Mouse (Mus musculus) limb, embryonic 14.5 days (tissue): ENCODE measurements around the gene Macrod2. TPM values are rescaled to one million over a fixed set of nuclear protein-coding genes. Genes with fewer than 3 reads are reported as not detected.

Experiments
- ATAC-seq: fragments of 200-750 bp; cut with Nextera tagmentation; 2 replicates; pipeline ENCODE4 v1.8.0; 2017; ENCODE audit warnings: low read depth, moderate number of reproducible peaks, moderate TSS enrichment; ENCODE audit not compliant: low FRiP score
- DNase-seq: peaks from one replicate; pipeline ENCODE4 v3.0.0-alpha.2; 2015; ENCODE audit warnings: low spot score
- H3K27ac ChIP-seq: fragments of 300-500 bp; sonication (generic); replicated peaks from 2 replicates; pipeline ENCODE4 v1.5.1; 2014; ENCODE audit warnings: low read depth, mild to moderate bottlenecking, low read length, moderate library complexity, mixed read lengths
- H3K27me3 ChIP-seq: fragments of 300-500 bp; sonication (generic); 2 replicates; pipeline ENCODE4 v1.6.1; 2014; ENCODE audit warnings: low read length, mixed read lengths; ENCODE audit not compliant: control insufficient read depth, insufficient read depth
- H3K36me3 ChIP-seq: fragments of 300-500 bp; sonication (generic); 2 replicates; pipeline ENCODE4 v1.6.1; 2014; ENCODE audit warnings: mild to moderate bottlenecking, low read length, moderate library complexity, mixed read lengths; ENCODE audit not compliant: control insufficient read depth, insufficient read depth
- H3K4me1 ChIP-seq: fragments of 300-500 bp; sonication (generic); 2 replicates; pipeline ENCODE4 v1.6.1; 2014; ENCODE audit warnings: antibody characterized with exemption, low read length, mixed read lengths; ENCODE audit not compliant: control insufficient read depth, insufficient read depth
- H3K4me2 ChIP-seq: fragments of 300-500 bp; sonication (generic); replicated peaks from 2 replicates; pipeline ENCODE4 v1.6.1; 2014; ENCODE audit warnings: low read depth, mild to moderate bottlenecking, low read length, moderate library complexity; ENCODE audit not compliant: severe bottlenecking
- H3K4me3 ChIP-seq: fragments of 300-500 bp; sonication (generic); replicated peaks from 2 replicates; pipeline ENCODE4 v1.5.1; 2014; ENCODE audit warnings: low read length
- H3K9ac ChIP-seq: fragments of 300-500 bp; sonication (generic); 2 replicates; pipeline ENCODE4 v1.6.1; 2014; ENCODE audit warnings: mild to moderate bottlenecking, low read depth, low read length, moderate library complexity; ENCODE audit not compliant: severe bottlenecking
- H3K9me3 ChIP-seq: fragments of 300-500 bp; sonication (generic); 2 replicates; pipeline ENCODE4 v1.6.1; 2016; ENCODE audit warnings: low read length; ENCODE audit not compliant: control insufficient read depth
- POLR2A ChIP-seq: fragments of 200-500 bp; IDR thresholded peaks from 2 replicates; pipeline ENCODE4 v1.8.0; 2012; ENCODE audit warnings: inconsistent platforms, mild to moderate bottlenecking, moderate library complexity, borderline replicate concordance; ENCODE audit not compliant: insufficient read depth, insufficient read length; ENCODE audit errors: extremely low read depth
- WGBS: fragments of 180-500 bp; shearing (Covaris S2); extraction: QIAGEN DNeasy Blood & Tissue Kit; methylation state at CpG from one replicate; pipeline ENCODE4 v1.1.7; 2014; 5-methylcytosine and 5-hydroxymethylcytosine counted together
- polyA plus RNA-seq, 2 experiments: library from polyadenylated mRNA; depleted of rRNA in 1 of 2; stranded (reverse) in 1 of 2; unstranded in 1 of 2; fragments of >200 nt; fragmentation: Nextera tagmentation in 1 of 2; extraction: Ambion mirVana in 1 of 2; gene quantifications; 2 replicates each; pipeline versions ENCODE4 v1.2.1 to v1.2.3; 2012 to 2014

Macrod2 gene
- polyA plus RNA-seq, 2 experiments: 8.5 to 24.5 TPM

DNA sequence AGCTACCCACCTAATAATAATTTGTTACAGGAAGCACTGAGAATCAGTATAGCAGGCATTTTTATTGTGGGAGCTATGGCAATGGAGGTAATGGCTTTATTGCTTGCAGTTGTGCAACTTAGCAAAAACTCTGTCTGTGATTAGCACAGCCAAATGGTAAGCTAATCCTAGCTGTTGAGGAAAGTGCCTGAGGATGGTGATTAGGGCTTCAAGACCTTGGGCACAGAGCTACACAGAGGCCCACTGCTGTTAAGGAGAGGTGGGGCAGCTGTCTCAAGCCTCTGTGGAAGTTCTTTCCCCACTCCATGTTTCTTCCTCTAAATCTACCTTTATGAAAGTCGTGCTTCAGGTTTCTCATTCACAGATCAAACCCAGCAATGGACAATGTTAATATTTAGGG lies 466.2 kb downstream of the Macrod2 start:
- H3K27ac ChIP-seq: no peak overlapping the region
- no peaks in the 10 kb centered on the region for H3K4me1 ChIP-seq
- TF ChIP-seq POLR2A: no peak
- H3K9me3 ChIP-seq: no peaks in the 10 kb centered on the region
- 36% methylated on average over 1 of the region's 1 CpGs for WGBS
- ATAC-seq: no peak
- H3K4me3 ChIP-seq: no peak overlapping the region
- H3K27me3 ChIP-seq: no peaks in the 10 kb centered on the region
- H3K4me2 ChIP-seq: no peak overlapping the region
- H3K9ac ChIP-seq: no peak overlapping the region
- H3K36me3 ChIP-seq: no peaks in the 10 kb centered on the region
- DNase-seq: no peak

DNA sequence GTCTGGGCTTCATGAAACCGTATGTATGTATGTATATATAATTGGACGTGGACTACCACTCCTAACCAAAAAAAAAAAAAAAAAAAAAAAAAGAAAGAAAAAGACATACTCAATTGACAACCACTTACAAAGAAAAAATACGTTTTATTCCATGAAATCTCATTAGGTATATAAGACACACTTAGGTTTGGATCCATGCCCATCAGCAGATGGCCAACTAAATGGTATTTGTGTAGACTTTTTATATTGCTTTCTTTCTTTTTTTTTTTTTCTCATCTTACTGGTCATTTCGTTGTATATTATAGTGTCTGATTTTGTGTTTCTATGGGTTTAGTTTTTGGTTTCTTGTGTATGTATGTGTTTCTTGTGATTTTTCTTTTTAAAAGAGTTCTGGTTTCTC lies 467.6 kb downstream of the Macrod2 start:
- Histone ChIP-seq H3K4me3 (no peak overlapping the region), H3K36me3 (no peaks in the 10 kb centered on the region), H3K27me3 (no peaks in the 10 kb centered on the region), H3K9ac (no peak overlapping the region), H3K4me2 (no peak overlapping the region), H3K4me1 (no peaks in the 10 kb centered on the region), H3K27ac (no peak overlapping the region), H3K9me3 (no peaks in the 10 kb centered on the region)
- no peak for ATAC-seq
- no peak for TF ChIP-seq POLR2A
- DNase-seq: no peak
- WGBS: 87% methylated on average over 4 of the region's 4 CpGs

DNA sequence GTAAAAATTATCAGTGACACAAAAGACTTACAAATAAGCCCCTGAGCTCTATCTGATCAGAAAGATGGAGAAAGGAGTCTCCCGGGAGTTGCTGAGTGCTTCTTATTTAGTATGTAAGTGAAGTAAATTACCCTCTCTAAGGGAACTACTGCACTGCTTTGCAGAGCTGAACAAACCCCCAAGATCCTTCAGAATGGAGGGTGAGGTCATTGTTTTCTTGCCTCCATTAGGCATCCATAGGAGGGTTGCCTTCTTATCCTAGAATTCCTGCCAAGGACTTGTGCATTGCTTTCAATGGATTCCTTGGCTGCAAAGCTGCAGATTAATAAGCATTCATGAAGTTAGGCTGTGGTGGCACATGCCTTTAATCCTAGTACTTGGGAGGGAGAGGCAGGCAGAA lies 470.5 kb downstream of the Macrod2 start:
- Histone ChIP-seq H3K4me2 (no peak overlapping the region), H3K27ac (no peak overlapping the region), H3K27me3 (no peaks in the 10 kb centered on the region), H3K9ac (no peak overlapping the region), H3K4me1 (no peaks in the 10 kb centered on the region), H3K9me3 (no peaks in the 10 kb centered on the region), H3K4me3 (no peak overlapping the region), H3K36me3 (no peaks in the 10 kb centered on the region)
- no peak for TF ChIP-seq POLR2A
- DNase-seq: no peak
- WGBS: 81% methylated on average over 1 of the region's 1 CpGs
- ATAC-seq: no peak

DNA sequence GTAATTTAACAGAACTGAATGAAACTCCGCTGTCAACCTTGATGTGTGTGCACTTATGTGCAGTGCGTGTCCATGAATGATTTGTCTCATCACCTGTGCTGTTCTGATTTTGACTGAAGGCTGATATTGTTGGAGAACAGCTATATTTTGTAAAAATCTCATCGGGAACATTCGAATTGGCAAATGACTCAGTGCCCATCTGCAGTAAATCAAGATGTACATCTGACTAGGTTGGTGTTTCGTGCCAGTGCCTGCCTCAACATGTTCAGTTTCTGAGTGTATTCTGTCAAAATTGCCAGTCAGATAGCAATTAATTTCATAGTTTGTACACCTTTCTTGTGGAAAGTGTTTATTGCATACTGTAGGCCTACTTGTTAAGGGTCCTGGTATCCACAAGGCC lies 472.0 kb downstream of the Macrod2 start:
- H3K9me3 ChIP-seq: no peaks in the 10 kb centered on the region
- H3K36me3 ChIP-seq: no peaks in the 10 kb centered on the region
- H3K4me1 ChIP-seq: no peaks in the 10 kb centered on the region
- no peaks in the 10 kb centered on the region for H3K27me3 ChIP-seq
- WGBS: 84% methylated on average over 5 of the region's 5 CpGs
- no peak for TF ChIP-seq POLR2A
- H3K27ac ChIP-seq: no peak overlapping the region
- ATAC-seq (no peak), DNase-seq (no peak)
- no peak overlapping the region for H3K9ac ChIP-seq
- no peak overlapping the region for H3K4me3 ChIP-seq
- no peak overlapping the region for H3K4me2 ChIP-seq

DNA sequence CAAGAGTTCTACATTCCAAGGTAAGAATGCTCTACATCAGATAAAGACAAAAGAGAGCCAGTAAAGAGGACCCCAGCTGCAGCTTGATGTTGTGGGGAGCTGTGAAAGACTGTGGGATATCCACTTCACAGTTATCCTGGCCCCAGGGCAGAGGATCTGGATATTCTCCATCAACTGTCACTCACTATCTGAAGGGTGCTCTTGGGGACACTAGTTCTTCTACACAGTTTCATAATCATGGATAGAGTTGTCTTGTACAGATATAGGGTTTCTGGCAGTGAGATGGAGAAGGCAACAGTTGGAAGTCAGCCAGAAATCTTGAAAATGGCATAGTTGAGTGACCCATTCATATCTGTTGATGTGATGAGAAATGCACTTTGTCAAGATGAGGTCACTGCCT lies 490.1 kb downstream of the Macrod2 start:
- Histone ChIP-seq H3K9ac (no peak overlapping the region), H3K4me3 (no peak overlapping the region), H3K4me2 (no peak overlapping the region), H3K4me1 (no peaks in the 10 kb centered on the region), H3K36me3 (no peaks in the 10 kb centered on the region), H3K27me3 (no peaks in the 10 kb centered on the region), H3K27ac (no peak overlapping the region), H3K9me3 (no peaks in the 10 kb centered on the region)
- ATAC-seq (no peak), DNase-seq (no peak)
- no peak for TF ChIP-seq POLR2A

DNA sequence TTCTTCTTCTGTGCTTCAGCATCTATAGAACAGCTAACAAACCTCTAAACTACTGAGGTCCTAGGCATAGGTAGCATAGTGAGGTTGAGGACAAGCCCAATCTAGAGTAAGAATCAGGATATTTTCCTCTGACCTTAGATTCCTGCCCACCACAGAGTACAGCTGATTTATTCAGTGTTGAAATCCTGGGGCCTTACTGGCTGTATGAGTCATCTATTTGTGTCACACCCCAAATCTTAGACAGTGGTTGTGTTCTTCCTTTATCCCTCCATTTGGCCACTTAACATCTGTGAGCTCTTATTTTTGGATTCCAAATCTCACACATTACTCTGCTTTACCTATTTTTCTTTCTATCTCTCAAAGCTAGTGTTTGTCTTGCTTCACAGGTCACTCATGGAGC lies 495.6 kb downstream of the Macrod2 start:
- no peaks in the 10 kb centered on the region for H3K4me1 ChIP-seq
- no peak for ATAC-seq
- H3K27me3 ChIP-seq: no peaks in the 10 kb centered on the region
- no peaks in the 10 kb centered on the region for H3K9me3 ChIP-seq
- no peak overlapping the region for H3K27ac ChIP-seq
- H3K4me3 ChIP-seq: no peak overlapping the region
- H3K4me2 ChIP-seq: no peak overlapping the region
- no peak for TF ChIP-seq POLR2A
- no peak overlapping the region for H3K9ac ChIP-seq
- H3K36me3 ChIP-seq: no peaks in the 10 kb centered on the region
- no peak for DNase-seq
